Mouse (Mus musculus): ENCODE results near the gene Ifitm1. TPM values are rescaled to one million over a fixed set of nuclear protein-coding genes. Genes with fewer than 3 reads are reported as not detected.
"Not testable (repeated sequence)": the region's sequence is repeated elsewhere in the genome, so short reads cannot be mapped to it uniquely, and the experiment has no call there.

Gene Ifitm1
- polyA plus RNA-seq, 1 experiment from 2014 or later = 74.6 TPM

GRCm38 (mm10) chr7:140962733-140963132 lies 4.3 kb upstream of the Ifitm1 start:
- no peak overlapping the region for H3K9ac ChIP-seq
- WGBS = 62% methylated on average over 2 of the region's 2 CpGs
- no peaks in the 10 kb centered on the region for H3K9me3 ChIP-seq
- H3K36me3 ChIP-seq = no peaks in the 10 kb centered on the region
- H3K4me2 ChIP-seq = no peak overlapping the region
- no peak for ATAC-seq (ENCODE audit: insufficient number of reproducible peaks, low FRiP score, low TSS enrichment, low read depth)
- no peaks in the 10 kb centered on the region for H3K27me3 ChIP-seq
- H3K27ac ChIP-seq = no peak overlapping the region
- no peak overlapping the region for H3K4me3 ChIP-seq
- H3K4me1 ChIP-seq = peaks cover 8% of the 10 kb centered on the region

DNA sequence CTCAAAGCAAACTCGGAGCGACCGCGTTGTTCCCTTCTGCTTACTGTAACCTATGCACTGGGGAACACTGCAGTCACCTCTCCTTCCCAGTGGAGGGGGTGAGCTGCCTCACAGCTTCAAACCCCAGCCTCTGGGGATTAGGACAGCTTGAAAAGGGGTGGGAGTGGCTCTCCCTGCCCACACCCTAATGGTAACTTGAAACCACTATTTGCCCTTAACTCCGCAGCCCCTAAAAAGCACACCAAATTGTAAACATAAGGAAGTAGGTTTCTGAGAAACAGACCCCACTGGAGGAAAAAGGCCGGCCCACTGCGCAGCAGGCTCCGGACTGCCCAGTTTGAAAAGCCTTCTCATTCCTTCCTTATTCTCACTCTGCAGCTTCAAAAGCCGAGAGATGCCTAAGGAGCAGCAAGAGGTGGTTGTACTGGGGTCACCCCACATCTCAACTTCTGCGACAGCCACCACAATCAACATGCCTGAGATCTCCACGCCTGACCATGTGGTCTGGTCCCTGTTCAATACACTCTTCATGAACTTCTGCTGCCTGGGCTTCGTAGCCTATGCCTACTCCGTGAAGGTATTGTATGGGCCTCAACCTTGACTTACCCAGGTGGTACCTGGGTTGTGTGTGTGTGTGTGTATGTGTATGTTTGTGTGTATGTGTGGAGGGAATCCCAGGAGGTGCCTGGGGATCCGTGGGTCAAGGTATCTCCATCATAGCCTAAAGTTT lies 1.0 kb downstream of the Ifitm1 start:
- peaks cover 31% of the 10 kb centered on the region for H3K4me1 ChIP-seq
- peak overlapping the region; percentile 71 for H3K27ac ChIP-seq
- peak overlapping the region; percentile 22; the same call in 1 of the 2 replicates for H3K4me2 ChIP-seq
- H3K9me3 ChIP-seq = no peaks in the 10 kb centered on the region
- no peak for ATAC-seq (ENCODE audit: insufficient number of reproducible peaks, low FRiP score, low TSS enrichment, low read depth)
- H3K36me3 ChIP-seq = no peaks in the 10 kb centered on the region
- H3K27me3 ChIP-seq = no peaks in the 10 kb centered on the region
- WGBS = 10% methylated on average over 14 of the region's 14 CpGs
- H3K4me3 ChIP-seq = 0 out of 2 replicates have a peak overlapping the region, but pooled peaks have one; percentile 9
- no peak overlapping the region for H3K9ac ChIP-seq

DNA sequence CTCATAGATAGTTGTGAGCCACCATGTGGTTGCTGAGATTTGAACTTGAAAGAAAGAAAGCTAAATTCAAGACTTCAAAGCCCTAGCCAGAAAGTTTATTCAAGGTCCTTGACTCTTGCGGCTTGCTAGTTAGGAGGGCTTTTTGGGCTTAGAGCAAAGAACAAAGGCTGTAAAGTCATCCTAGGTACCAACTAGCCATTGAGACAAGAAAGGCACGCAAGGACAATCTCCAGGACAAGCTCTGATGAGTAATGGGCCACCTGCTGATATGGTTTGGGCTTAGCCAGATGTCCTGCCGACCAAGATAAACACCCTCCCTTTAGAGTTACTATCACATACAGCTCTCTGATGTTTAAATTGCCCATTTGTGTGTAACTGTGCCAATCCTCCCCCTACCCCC lies 1.7 kb downstream of the Ifitm1 start:
- not testable (repeated sequence) for H3K27me3 ChIP-seq; ATAC-seq (ENCODE audit: insufficient number of reproducible peaks, low FRiP score, low TSS enrichment, low read depth); H3K36me3 ChIP-seq; H3K9ac ChIP-seq; H3K9me3 ChIP-seq; H3K27ac ChIP-seq; H3K4me3 ChIP-seq
- H3K4me1 ChIP-seq = peaks cover 38% of the 10 kb centered on the region
- 0 out of 2 replicates have a peak overlapping the region, but pooled peaks have one; percentile 5 for H3K4me2 ChIP-seq
- WGBS = 38% methylated on average over 3 of the region's 3 CpGs

DNA sequence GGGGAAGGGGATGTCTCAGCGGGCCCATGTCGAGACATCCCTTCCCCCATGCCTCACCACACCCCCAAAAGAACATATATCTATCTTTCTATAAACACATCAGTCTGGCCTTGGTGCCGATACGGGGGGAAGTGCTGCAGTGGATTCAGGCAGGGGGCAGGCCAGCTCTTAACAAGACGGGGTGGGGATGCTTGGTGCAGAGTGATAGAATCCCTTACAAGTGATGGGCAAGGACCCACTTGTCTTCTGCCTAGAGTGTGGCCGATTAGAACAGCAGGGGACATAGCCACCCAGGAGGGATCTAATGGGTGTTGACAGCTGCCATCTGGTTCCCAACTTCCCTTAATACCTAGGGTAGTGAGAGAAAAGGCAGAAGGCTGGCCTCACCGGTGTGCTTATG lies 3.9 kb downstream of the Ifitm1 start:
- Histone ChIP-seq H3K9ac (no peak overlapping the region), H3K4me3 (no peak overlapping the region), H3K27ac (peak overlapping the region; percentile 82), H3K9me3 (no peaks in the 10 kb centered on the region), H3K36me3 (no peaks in the 10 kb centered on the region), H3K4me1 (peaks cover 52% of the 10 kb centered on the region), H3K4me2 (no peak overlapping the region), H3K27me3 (no peaks in the 10 kb centered on the region)
- ATAC-seq (ENCODE audit: insufficient number of reproducible peaks, low FRiP score, low TSS enrichment, low read depth) = no peak
- WGBS = 43% methylated on average over 7 of the region's 7 CpGs

DNA sequence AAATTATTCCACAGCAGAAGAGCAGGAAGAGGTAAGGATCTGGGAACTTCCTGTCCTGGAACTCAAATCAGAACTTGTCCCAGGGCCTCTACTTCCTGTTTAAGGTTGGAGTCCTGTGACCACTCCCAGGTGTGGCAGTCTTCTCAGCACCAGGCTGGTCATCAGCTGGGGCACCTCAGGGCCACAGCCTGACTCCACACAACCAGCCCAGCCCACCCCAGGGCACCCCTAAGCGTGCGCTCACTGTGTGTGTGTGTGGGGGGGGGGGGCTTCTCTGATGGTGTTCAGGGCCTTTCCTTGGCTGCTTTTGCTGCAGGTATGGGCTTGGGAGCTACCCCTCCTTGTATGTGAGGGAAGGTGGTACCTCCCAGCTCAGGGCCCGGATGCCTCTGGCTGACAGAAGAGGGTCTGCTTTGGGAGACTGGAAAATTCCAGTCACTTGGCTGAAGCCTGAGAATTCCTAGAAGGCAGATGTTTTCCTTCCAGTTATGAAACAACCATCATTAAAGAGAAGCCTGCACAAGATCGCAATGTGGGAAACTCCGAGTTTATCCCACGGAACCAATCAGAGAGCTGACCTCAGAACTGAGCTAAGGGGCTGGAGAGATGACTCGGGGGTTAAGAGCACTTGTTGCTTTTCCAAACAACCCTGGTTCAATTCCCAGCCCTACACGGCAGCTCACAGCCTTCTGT lies 4.6 kb downstream of the Ifitm1 start:
- Histone ChIP-seq H3K4me2 (no peak overlapping the region), H3K27me3 (no peaks in the 10 kb centered on the region), H3K4me1 (peaks cover 52% of the 10 kb centered on the region), H3K9ac (no peak overlapping the region), H3K4me3 (no peak overlapping the region), H3K9me3 (no peaks in the 10 kb centered on the region), H3K36me3 (no peaks in the 10 kb centered on the region), H3K27ac (peak overlapping the region; percentile 82)
- 39% methylated on average over 8 of the region's 8 CpGs for WGBS
- ATAC-seq (ENCODE audit: insufficient number of reproducible peaks, low FRiP score, low TSS enrichment, low read depth) = peak; percentile 52; the same call in 1 of the 2 replicates

DNA sequence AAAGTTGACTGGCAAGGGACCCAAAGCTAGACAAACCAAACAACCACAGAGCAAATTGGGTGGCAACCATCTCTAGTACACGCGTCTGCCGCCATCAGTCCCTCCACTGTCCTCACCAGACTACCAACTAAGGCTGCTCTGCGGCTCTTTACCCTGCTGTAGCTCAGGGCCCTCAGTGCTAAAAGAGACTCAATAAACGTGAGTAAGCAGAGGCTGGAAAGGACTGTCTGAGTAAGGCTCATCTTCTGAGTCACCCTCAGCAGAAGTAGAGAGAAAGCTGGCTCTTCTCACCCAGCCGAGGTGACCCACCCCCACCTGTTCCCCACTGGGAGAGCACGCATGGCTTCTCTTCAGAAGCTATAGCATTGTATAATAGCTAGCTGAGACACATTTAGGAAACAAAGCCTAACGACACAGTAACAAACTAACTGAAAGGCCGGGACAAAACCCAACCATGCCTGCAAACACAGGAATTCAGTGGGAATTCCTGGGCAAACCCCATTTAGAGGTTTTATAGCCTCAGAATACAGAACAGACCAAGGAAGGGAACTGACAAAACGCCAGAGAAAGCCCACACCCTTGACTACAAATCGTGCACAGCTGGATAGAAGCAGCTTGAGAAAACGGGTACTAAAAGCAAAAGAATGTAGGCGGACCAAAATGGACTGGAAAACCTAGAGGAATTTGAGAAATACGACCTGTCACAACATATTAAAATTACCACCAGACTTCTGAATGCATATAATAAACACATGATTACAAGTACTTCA lies 6.6 kb downstream of the Ifitm1 start:
- Histone ChIP-seq H3K4me2 (no peak overlapping the region), H3K27ac (peak overlapping the region; percentile 84), H3K9ac (no peak overlapping the region), H3K4me3 (no peak overlapping the region), H3K4me1 (peaks cover 40% of the 10 kb centered on the region), H3K36me3 (no peaks in the 10 kb centered on the region), H3K27me3 (no peaks in the 10 kb centered on the region), H3K9me3 (no peaks in the 10 kb centered on the region)
- ATAC-seq (ENCODE audit: insufficient number of reproducible peaks, low FRiP score, low TSS enrichment, low read depth) = no peak
- 22% methylated on average over 14 of the region's 14 CpGs for WGBS

GRCm38 (mm10) chr7:140974940-140975339 lies 7.9 kb downstream of the Ifitm1 start:
- peaks cover 36% of the 10 kb centered on the region for H3K4me1 ChIP-seq
- H3K27ac ChIP-seq = peak overlapping the region; percentile 67; the same call in 1 of the 2 replicates
- no peak for ATAC-seq (ENCODE audit: insufficient number of reproducible peaks, low FRiP score, low TSS enrichment, low read depth)
- H3K36me3 ChIP-seq = no peaks in the 10 kb centered on the region
- no peaks in the 10 kb centered on the region for H3K27me3 ChIP-seq
- no peaks in the 10 kb centered on the region for H3K9me3 ChIP-seq
- WGBS = 27% methylated on average over 9 of the region's 9 CpGs
- H3K9ac ChIP-seq = no peak overlapping the region
- no peak overlapping the region for H3K4me2 ChIP-seq
- H3K4me3 ChIP-seq = no peak overlapping the region

- Histone ChIP-seq H3K4me3 (no peak overlapping the region), H3K9ac (no peak overlapping the region), H3K4me2 (no peak overlapping the region), H3K4me1 (peaks cover 36% of the 10 kb centered on the region), H3K27ac (no peak overlapping the region), H3K36me3 (no peaks in the 10 kb centered on the region), H3K9me3 (no peaks in the 10 kb centered on the region), H3K27me3 (no peaks in the 10 kb centered on the region)
- ATAC-seq (ENCODE audit: insufficient number of reproducible peaks, low FRiP score, low TSS enrichment, low read depth) = no peak
- 24% methylated on average over 3 of the region's 3 CpGs for WGBS
Measured at GRCm38 (mm10) chr7:140975465-140975864, 8.4 kb downstream of the Ifitm1 start.

- ATAC-seq (ENCODE audit: insufficient number of reproducible peaks, low FRiP score, low TSS enrichment, low read depth); H3K9me3 ChIP-seq; H3K36me3 ChIP-seq; H3K4me3 ChIP-seq; H3K4me2 ChIP-seq; H3K27ac ChIP-seq; H3K9ac ChIP-seq; H3K27me3 ChIP-seq: not testable (repeated sequence)
- H3K4me1 ChIP-seq = peaks cover 25% of the 10 kb centered on the region
- 81% methylated on average over 9 of the region's 9 CpGs for WGBS
Measured at GRCm38 (mm10) chr7:140976720-140977119, 9.7 kb downstream of the Ifitm1 start.

DNA sequence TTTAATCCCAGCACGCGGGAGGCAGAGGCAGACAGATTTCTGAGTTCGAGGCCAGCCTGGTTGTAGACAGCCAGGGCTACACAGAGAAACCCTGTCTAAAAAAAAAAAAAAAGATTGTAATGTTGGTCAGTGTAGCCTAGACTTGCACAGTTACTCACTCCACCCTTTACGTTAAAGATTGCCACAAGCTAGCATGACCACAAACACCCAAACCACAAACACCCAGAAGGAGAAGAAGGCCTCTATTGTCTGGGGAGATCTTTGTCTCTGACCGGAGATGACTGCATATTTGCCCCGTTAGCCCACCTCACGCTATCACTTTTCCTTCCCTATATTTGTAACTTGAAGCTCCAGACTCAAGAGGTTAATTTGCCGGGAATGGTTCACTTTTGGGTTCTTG lies 14.7 kb downstream of the Ifitm1 start:
- H3K9me3 ChIP-seq = no peaks in the 10 kb centered on the region
- H3K27me3 ChIP-seq = no peaks in the 10 kb centered on the region
- H3K36me3 ChIP-seq = no peaks in the 10 kb centered on the region
- H3K27ac ChIP-seq = no peak overlapping the region
- ATAC-seq (ENCODE audit: insufficient number of reproducible peaks, low FRiP score, low TSS enrichment, low read depth) = no peak
- H3K4me2 ChIP-seq = no peak overlapping the region
- 92% methylated on average over 8 of the region's 8 CpGs for WGBS
- no peak overlapping the region for H3K4me3 ChIP-seq
- H3K9ac ChIP-seq = no peak overlapping the region
- H3K4me1 ChIP-seq = no peaks in the 10 kb centered on the region

DNA sequence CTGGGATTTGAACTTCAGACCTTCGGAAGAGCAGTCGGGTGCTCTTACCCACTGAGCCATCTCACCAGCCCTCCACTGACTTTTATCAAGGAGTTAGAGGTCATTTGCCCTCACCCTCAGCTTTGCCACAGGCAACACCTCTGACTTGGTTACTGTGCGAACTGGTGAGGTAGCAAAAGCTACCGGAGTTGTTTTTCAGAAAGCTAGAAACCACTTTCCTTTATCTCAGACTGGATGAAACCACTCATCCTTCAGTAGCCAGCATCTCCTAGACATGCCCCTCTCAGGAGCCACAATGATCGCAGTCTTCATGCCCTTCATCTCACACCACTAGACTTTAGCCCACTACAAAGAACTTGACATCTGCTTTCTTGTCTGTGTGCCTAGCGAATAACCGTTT lies 15.9 kb downstream of the Ifitm1 start:
- Histone ChIP-seq H3K4me3 (no peak overlapping the region), H3K9me3 (no peaks in the 10 kb centered on the region), H3K9ac (no peak overlapping the region), H3K4me2 (no peak overlapping the region), H3K36me3 (no peaks in the 10 kb centered on the region), H3K4me1 (no peaks in the 10 kb centered on the region), H3K27me3 (no peaks in the 10 kb centered on the region), H3K27ac (no peak overlapping the region)
- ATAC-seq (ENCODE audit: insufficient number of reproducible peaks, low FRiP score, low TSS enrichment, low read depth) = no peak
- WGBS = 91% methylated on average over 7 of the region's 7 CpGs

Measured in limb, embryonic 15.5 days (tissue).